In genomic region chr16:19907103-19907502, GRCm38 (mm10) we compare ENCODE assay signal across 8 mouse cellular contexts.
DNase-seq lines count a peak whose midpoint lies in the region; ATAC-seq and TF ChIP-seq lines count a peak whose summit lies in the region.

No protein-coding gene starts in this region.

- DNase-seq in gastrocnemius, postnatal 10 days, result peak; percentile 44
- no peak for DNase-seq in gastrocnemius, postnatal 25 days
- peak; percentile 13 for DNase-seq in right cerebral cortex, adult 18-20 months
- DNase-seq in right cerebral cortex, postnatal 36 days (ENCODE audit: low spot score in 2 of 2), result no peak
- peak; percentile 55 for DNase-seq in brain, embryonic 14.5 days (ENCODE audit: low read depth)
- peak; percentile 82 for DNase-seq in kidney, postnatal 0 days (ENCODE audit: low spot score)
- DNase-seq in mesoderm, embryonic 11.5 days (ENCODE audit: low read depth, low spot score), result peak; percentile 47

- 36% methylated on average over 2 of the region's 2 CpGs for WGBS in kidney, postnatal 0 days

- ATAC-seq in kidney, postnatal 0 days (replicated peaks; ENCODE audit: low FRiP score, low read depth), result no peak
- ATAC-seq in erythroid progenitor cell, adult 5-6 weeks (replicated peaks; ENCODE audit: low FRiP score, poor library complexity, severe bottlenecking), result no peak

- peak; percentile 70; the same call in 1 of the 2 replicates for TF ChIP-seq CTCF in brain, embryonic 14.5 days (IDR thresholded peaks at IDR 0.05; ENCODE audit: borderline replicate concordance, extremely low read depth, insufficient read depth, insufficient read length)
- TF ChIP-seq CTCF in kidney, postnatal 0 days (IDR thresholded peaks at IDR 0.05; ENCODE audit: low read depth), result peak; percentile 75

- no peak overlapping the region for H3K27ac ChIP-seq in kidney, postnatal 0 days

- no peak for TF ChIP-seq POLR2A in brain, embryonic 14.5 days (IDR thresholded peaks at IDR 0.05; ENCODE audit: borderline replicate concordance, extremely low read depth, insufficient read depth, insufficient read length, poor library complexity, severe bottlenecking)

- H3K4me3 ChIP-seq in kidney, postnatal 0 days (replicated peaks; ENCODE audit: low read depth, low read length), result no peak overlapping the region

- H3K9me3 ChIP-seq in kidney, postnatal 0 days (replicated peaks; ENCODE audit: low read length), result no peaks in the 10 kb centered on the region

- no peaks in the 10 kb centered on the region for H3K36me3 ChIP-seq in kidney, postnatal 0 days (ENCODE audit: insufficient read depth, low read length)

- no peak overlapping the region for H3K4me2 ChIP-seq in kidney, postnatal 0 days (ENCODE audit: low read length)

- H3K4me1 ChIP-seq in kidney, postnatal 0 days (replicated peaks; ENCODE audit: insufficient read depth, low read length), result no peaks in the 10 kb centered on the region

- no peak overlapping the region for H3K9ac ChIP-seq in kidney, postnatal 0 days (ENCODE audit: low read depth, low read length)

- no peaks in the 10 kb centered on the region for H3K27me3 ChIP-seq in kidney, postnatal 0 days (ENCODE audit: insufficient read depth, low read length)

Comparison
In these comparisons a context has a peak if more than half of its experiments do, and no peak if none do; other contexts are left out.
1. DNase-seq: peak in gastrocnemius, postnatal 10 days (single experiment), right cerebral cortex, adult 18-20 months (single experiment), brain, embryonic 14.5 days (single experiment), kidney, postnatal 0 days (single experiment) and mesoderm, embryonic 11.5 days (single experiment); none in gastrocnemius, postnatal 25 days (single experiment) and right cerebral cortex, postnatal 36 days (0 of 2).